Mouse (Mus musculus): ENCODE data around the gene Pth2. TPM values are rescaled to one million over a fixed set of nuclear protein-coding genes. Genes with fewer than 3 reads are reported as not detected.
A peak's percentile ranks its signal among the peaks of the same experiment; 100 is the strongest.

Pth2 gene
- total RNA-seq, 2 experiments from 2014 or later = not detected

- DNase-seq = peak; percentile 84
These were observed 17.6 kb downstream of the Pth2 start for GRCm38 (mm10) chr7:45198435-45198834.

GRCm38 (mm10) chr7:45198961-45199360, 18.2 kb downstream of the Pth2 start:
- DNase-seq = no peak

GRCm38 (mm10) chr7:45202654-45203053, 21.9 kb downstream of the Pth2 start:
- DNase-seq = no peak

DNA sequence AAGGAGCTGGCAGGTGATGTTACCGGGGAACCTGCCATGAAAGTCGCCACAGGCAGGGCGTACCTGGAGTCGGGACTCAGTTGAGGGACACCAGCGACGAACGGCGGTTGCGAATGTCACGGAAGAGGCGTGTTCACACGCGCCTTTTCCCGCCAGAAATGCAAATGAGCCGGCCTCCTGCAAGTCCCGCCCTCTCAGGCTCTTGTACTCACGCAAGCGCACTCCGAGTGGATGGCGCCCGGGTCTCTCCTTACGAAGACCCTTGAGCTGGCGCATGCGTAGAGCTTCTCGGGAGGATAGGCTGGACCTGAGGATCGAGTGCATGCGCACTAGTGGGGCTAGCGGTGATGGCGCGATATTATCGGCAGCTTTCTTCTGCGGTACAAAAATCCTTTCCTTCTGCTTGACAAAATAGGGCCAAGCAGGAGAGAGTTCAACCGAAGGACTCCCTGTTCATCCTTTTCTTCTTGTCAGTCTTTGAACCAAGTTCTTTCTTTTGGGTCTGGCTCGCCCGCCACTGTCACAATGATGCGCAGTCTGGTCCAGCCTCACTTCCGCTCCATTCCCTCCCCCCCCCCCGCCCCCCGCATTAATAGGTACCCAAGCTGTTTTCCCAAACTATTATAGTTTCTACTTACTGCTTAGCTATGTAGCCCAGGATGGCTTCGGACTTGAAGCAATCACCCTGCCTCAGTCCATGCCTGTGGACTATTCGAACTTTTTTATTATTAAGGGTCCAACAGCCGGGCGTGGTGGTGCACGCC, 23.8 kb downstream of the Pth2 start, which contains the start of gene Ccdc155:
TSS of gene Ccdc155 (minus strand) at position 513 of the 764 bp plus-strand sequence.
- DNase-seq = peak; percentile 87

DNA sequence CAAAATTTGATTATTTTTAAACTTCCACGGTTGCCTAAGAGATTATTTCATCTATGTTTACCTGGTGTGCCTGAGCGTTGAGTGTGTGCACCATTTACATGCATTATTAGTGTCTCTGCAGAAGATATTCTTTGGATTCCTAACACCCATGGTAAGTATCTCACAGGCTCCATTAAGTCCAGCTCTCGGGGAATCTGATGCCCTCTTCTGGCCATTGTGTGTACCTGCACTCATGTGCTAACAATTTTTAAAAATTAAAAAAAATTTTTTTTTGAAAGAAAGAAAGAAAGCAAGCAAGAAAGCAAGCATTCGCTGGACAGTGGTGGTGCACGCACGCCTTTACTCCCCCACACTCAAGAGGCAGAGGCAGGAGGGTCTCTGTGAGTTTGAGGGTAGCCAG, 27.5 kb downstream of the Pth2 start:
- no peak for DNase-seq

- no peak for DNase-seq
These were observed 30.3 kb downstream of the Pth2 start for GRCm38 (mm10) chr7:45211070-45211469.

GRCm38 (mm10) chr7:45211851-45212251, 31.1 kb downstream of the Pth2 start, which contains the start of gene Dkkl1:
Dkkl1 (minus strand) TSS chr7:45212147.
- no peak for DNase-seq

DNA sequence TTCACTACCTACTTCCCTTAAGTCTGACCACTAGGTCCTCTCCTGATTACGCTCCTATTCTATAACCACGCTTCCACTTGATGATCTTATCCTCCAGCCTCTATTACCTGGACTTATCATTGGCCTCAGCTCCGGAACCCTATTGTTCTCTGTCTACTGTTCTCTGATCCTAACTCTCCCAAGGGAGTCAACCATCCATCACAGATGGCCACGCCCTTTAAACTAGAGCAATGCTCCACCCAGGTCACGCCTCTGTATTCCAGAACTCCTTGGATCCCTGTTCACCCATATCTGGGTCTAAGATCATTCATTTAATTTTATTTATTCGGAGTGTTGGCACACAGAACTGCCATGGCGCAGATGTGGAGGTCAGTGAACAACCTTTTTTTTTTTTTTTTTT, 31.6 kb downstream of the Pth2 start:
- no peak for DNase-seq

GRCm38 (mm10) chr7:45213708-45214107, 32.9 kb downstream of the Pth2 start:
- no peak for DNase-seq

DNA sequence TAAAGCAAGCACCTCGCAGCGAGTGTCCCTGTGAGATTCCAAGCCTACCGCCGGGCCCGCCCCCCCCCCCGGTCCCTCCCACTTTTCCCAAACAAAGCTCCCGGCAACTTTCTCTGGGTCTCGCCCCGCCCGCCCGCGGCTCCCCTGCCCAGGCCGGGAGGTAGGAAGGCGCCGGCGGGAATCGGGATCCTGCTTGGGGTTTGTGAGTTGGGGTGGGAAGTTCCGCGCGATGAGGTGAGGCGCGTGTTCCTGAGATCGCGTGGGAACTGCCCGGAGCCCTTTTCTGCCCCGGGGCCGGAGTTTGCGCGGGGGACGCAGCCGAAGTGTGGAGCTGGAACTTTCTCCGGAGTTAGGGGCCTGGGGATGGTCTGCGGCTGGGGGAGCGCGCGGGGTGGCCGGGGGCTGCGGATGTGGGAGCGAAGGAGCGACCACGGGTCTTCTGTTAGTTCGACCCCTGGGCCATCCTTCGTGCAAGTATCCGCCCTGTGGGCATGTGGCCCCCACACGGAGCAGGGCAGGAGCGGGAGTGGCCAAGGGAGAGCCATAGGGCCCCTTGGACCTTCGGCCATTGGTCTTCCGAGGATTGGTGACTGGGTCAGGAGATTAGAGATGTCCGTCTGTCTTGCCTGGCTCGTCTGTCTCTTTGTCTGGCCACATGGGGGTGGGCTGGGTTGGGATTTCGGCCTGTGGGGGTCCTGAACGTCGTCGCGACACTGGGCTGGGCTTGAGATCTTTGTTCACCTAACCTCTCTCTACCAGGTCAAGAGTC, 35.1 kb downstream of the Pth2 start, which contains the start of gene Tead2:
TSS of gene Tead2 (plus strand) at position 81 of the 769 bp plus-strand sequence.
- DNase-seq = peak; percentile 73

GRCm38 (mm10) chr7:45216442-45217183, 35.8 kb downstream of the Pth2 start:
- DNase-seq = peak; percentile 78

GRCm38 (mm10) chr7:45221680-45222079, 40.9 kb downstream of the Pth2 start:
- DNase-seq = no peak

DNA sequence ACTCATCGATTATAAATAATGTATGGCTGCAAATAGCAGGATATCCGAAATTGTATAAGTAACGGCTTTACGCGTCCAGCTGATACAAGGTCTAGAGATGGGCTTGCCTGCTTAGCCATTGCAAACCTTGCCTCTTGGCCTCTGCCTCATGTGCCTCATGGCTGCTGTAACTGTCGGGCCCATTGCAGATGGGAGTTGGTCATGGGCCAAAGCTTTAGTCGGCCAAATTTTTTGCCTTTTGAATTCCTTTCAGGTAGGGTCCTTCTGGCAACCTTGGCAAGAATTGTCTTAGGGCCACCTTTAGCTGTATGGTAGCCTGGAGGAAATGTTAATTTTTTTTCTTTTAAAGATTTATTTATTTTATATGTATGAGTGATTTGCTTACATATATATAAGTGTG, 44.0 kb downstream of the Pth2 start:
- DNase-seq = no peak

GRCm38 (mm10) chr7:45226421-45226820, 45.6 kb downstream of the Pth2 start:
- DNase-seq = no peak

DNA sequence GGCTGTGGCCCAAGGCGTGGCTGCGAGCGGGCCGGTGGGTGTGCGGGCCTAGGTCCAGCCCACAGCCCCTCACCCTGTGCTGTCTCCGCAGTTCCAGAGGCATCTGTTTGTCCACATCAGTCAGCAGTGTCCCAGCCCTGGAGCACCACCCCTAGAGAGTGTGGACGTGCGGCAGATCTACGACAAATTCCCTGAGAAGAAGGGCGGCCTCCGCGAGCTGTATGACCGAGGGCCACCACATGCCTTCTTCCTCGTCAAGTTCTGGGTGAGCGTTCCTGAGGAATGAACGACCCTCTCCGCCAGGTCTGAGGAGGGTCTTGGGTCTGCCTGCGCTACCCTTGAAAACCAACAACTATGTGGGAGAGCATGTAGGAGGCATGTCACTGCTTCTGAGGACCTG, 47.8 kb downstream of the Pth2 start:
- DNase-seq = no peak

- no peak for DNase-seq
These were observed 48.3 kb downstream of the Pth2 start for GRCm38 (mm10) chr7:45229046-45229445.

GRCm38 (mm10) chr7:45229459-45230203, 48.8 kb downstream of the Pth2 start:
- no peak for DNase-seq

DNA sequence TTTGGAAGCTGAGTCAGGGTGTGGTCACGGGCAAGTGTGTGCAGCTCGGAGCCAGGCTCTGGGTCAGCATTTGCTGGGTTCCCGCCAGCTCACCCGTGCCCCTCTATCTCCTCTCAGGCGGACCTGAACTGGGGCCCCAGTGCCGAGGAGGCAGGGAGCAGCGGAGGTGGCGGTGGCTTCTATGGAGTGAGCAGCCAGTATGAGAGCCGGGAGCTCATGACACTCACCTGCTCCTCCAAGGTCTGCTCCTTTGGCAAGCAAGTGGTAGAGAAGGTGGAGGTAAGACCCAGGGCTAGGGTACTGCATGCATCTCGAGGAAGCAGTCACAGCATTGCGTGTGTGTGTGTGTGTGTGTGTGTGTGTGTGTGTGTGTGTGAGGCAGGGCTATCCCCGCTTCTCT, 50.4 kb downstream of the Pth2 start:
- no peak for DNase-seq
